Mouse (Mus musculus) heart, embryonic 14.5 days (tissue): ENCODE data around the gene Foxm1. TPM values are rescaled to one million over a fixed set of nuclear protein-coding genes. Genes with fewer than 3 reads are reported as not detected.

Experiments used
- ATAC-seq: fragments of 200-750 bp; cut with Nextera tagmentation; 2 replicates; pipeline ENCODE4 v1.8.0; 2017; ENCODE audit warnings: low read depth, moderate TSS enrichment; ENCODE audit not compliant: insufficient number of reproducible peaks, insufficient read depth, low FRiP score
- H3K27ac ChIP-seq, 2 experiments: fragments of 200-500 bp in 1 of 2; fragments of 300-500 bp in 1 of 2; sonication (generic) in 1 of 2; replicated peaks in 1 of 2; 2 replicates each; pipeline ENCODE4 v1.5.1; 2012 to 2014; ENCODE audit warnings: low read depth in 2 of 2, low read length in 2 of 2, control low read depth in 1 of 2, mild to moderate bottlenecking in 1 of 2, mixed read lengths in 1 of 2; ENCODE audit not compliant: control insufficient read depth in 1 of 2, insufficient read depth in 1 of 2
- H3K27me3 ChIP-seq: fragments of 300-500 bp; sonication (generic); 2 replicates; pipeline ENCODE4 v1.6.1; 2014; ENCODE audit warnings: mild to moderate bottlenecking, low read length, control low read depth; ENCODE audit not compliant: control insufficient read depth, insufficient read depth
- H3K36me3 ChIP-seq: fragments of 300-500 bp; sonication (generic); 2 replicates; pipeline ENCODE4 v1.6.1; 2014; ENCODE audit warnings: mild to moderate bottlenecking, control low read depth, low read length, mixed read lengths; ENCODE audit not compliant: control insufficient read depth, insufficient read depth
- H3K4me1 ChIP-seq, 2 experiments: fragments of 200-500 bp in 1 of 2; fragments of 300-500 bp in 1 of 2; sonication (generic) in 1 of 2; 2 replicates each; pipeline ENCODE4 v1.6.1; 2012 to 2014; ENCODE audit warnings: low read length in 2 of 2, control low read depth in 1 of 2, mixed read lengths in 1 of 2; ENCODE audit not compliant: control insufficient read depth in 2 of 2, insufficient read depth in 2 of 2
- H3K4me2 ChIP-seq: fragments of 300-500 bp; sonication (generic); 2 replicates; pipeline ENCODE4 v1.6.1; 2014; ENCODE audit warnings: mild to moderate bottlenecking, low read length
- H3K4me3 ChIP-seq, 2 experiments: fragments of 200-500 bp in 1 of 2; fragments of 300-500 bp in 1 of 2; sonication (generic) in 1 of 2; 2 replicates each; pipeline ENCODE4 v1.5.1; 2012 to 2014; ENCODE audit warnings: low read length in 2 of 2, mild to moderate bottlenecking in 2 of 2, control low read depth in 1 of 2, low read depth in 1 of 2, moderate library complexity in 1 of 2; ENCODE audit not compliant: control insufficient read depth in 1 of 2, insufficient read depth in 1 of 2
- H3K9ac ChIP-seq: fragments of 300-500 bp; sonication (generic); 2 replicates; pipeline ENCODE4 v1.6.1; 2014; ENCODE audit warnings: mild to moderate bottlenecking, low read length
- H3K9me3 ChIP-seq: fragments of 300-500 bp; sonication (generic); 2 replicates; pipeline ENCODE4 v1.6.1; 2016; ENCODE audit warnings: low read length, control low read depth; ENCODE audit not compliant: control insufficient read depth
- WGBS: fragments of 180-500 bp; shearing (Covaris S2); extraction: QIAGEN DNeasy Blood & Tissue Kit; methylation state at CpG from one replicate; pipeline ENCODE4 v1.1.7; 2014; 5-methylcytosine and 5-hydroxymethylcytosine counted together
- polyA plus RNA-seq: library from polyadenylated mRNA; unstranded; fragments of >200 nt; fragmentation: Nextera tagmentation; extraction: Ambion mirVana; gene quantifications from 2 replicates; pipeline ENCODE4 v1.2.1, GENCODE M21; 2014

Gene Foxm1
- polyA plus RNA-seq, 1 experiment from 2014 or later = 25.0 TPM

DNA sequence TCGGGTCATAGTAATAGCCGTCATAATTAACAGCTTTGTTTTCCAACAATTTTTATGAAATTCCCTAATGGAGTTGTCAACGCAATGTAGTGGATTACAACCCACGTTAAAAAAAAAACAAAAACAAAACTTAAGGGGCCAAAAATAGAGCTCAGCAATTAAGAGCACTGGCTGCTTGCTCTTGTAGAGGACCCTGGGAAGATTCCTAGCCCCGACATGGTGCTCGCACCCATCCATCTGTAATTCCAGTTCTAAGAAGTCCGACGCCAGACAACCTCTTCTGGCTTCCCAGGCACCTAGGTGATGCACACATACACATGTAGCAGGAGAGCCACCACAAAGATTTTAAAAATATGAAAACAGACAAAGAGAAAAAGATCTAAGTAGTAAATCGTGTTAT is 62.3 kb downstream of the Foxm1 start:
- no peaks in the 10 kb centered on the region for H3K9me3 ChIP-seq
- H3K27me3 ChIP-seq = no peaks in the 10 kb centered on the region
- H3K4me1 ChIP-seq = peaks cover 4 to 7% of the 10 kb centered on the region in 2 experiments; a peak in 3 of 4 replicates
- peaks cover 24% of the 10 kb centered on the region for H3K36me3 ChIP-seq
- peak overlapping the region; percentile 78 for H3K4me2 ChIP-seq
- ATAC-seq = no peak
- WGBS = 18% methylated on average over 9 of the region's 9 CpGs
- peak overlapping the region; percentile 82 for H3K9ac ChIP-seq
- peak overlapping the region; percentile 47 to 84 for H3K4me3 ChIP-seq
- H3K27ac ChIP-seq = peak overlapping the region; percentile 94 to 98

Other genes starting within 250 kb of the Foxm1 start
- gene Tspan9, start 219.4 kb upstream of the Foxm1 start, polyA plus RNA-seq = 142 and 143 TPM in 2 replicates
- gene Tead4, start 62.1 kb upstream of the Foxm1 start, polyA plus RNA-seq = 1.2 and 2.5 TPM in 2 replicates
- 10.2 and 11.0 TPM in 2 replicates for gene Tulp3, start 7.1 kb upstream of the Foxm1 start, polyA plus RNA-seq
- 79.2 and 79.6 TPM in 2 replicates for gene Rhno1, start 56 bp upstream of the Foxm1 start, polyA plus RNA-seq
- 0.15 and 0.27 TPM in 2 replicates for gene Tex52, start 12.5 kb downstream of the Foxm1 start, polyA plus RNA-seq
- not detected in 2 replicates for gene Gm44596, start 12.5 kb downstream of the Foxm1 start, polyA plus RNA-seq
- gene Nrip2, start 36.3 kb downstream of the Foxm1 start, polyA plus RNA-seq = 2.1 and 2.5 TPM in 2 replicates
- gene Itfg2, start 62.0 kb downstream of the Foxm1 start, polyA plus RNA-seq = 28.4 and 28.6 TPM in 2 replicates
- 220 and 251 TPM in 2 replicates for gene Fkbp4, start 75.7 kb downstream of the Foxm1 start, polyA plus RNA-seq
- gene Pzp, start 163.8 kb downstream of the Foxm1 start, polyA plus RNA-seq = 0.43 and 0.77 TPM in 2 replicates
- gene A2ml1, start 218.6 kb downstream of the Foxm1 start, polyA plus RNA-seq = 0.16 and 0.47 TPM in 2 replicates